Mouse (Mus musculus) testis, postnatal 10 days (tissue): ENCODE results near the gene Gm17469.
"Not testable (repeated sequence)": the region's sequence is repeated elsewhere in the genome, so short reads cannot be mapped to it uniquely, and the experiment has no call there.

Experiments used
- DNase-seq: peaks from one replicate; pipeline ENCODE4 v3.0.0; 2021; ENCODE audit warnings: low spot score

Gm17469 gene

DNA sequence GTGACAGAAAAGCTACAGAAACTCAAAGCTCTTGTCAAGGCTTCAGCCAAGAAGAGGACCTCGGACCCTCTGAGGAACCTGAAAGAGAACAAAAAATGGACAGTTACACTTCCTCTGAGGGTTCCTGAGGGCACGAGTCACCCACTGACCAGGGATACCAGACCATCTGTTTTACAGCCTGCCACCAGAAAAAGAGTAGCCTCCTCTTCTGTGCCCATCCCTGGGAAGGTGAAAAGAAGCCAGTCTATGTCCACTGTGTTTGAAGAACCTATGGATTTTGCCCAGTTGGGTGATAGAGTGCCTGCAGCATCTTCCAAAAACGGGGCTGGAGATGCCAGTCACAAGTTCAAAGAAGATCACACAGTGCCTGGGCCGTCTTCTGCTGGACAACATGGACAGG is at the start of gene Gm17469:
Gene Gm17469, plus strand, starts transcription at position 301 of the 400 bp plus-strand sequence.
- not testable (repeated sequence) for DNase-seq
